Mouse (Mus musculus) hindbrain, postnatal 0 days (tissue): ENCODE data around the gene Adra2c. TPM values are rescaled to one million over a fixed set of nuclear protein-coding genes. Genes with fewer than 3 reads are reported as not detected.
A peak's percentile ranks its signal among the peaks of the same experiment; 100 is the strongest.

ENCODE experiments used
- ATAC-seq: fragments of 200-750 bp; cut with Nextera tagmentation; 2 replicates; pipeline ENCODE4 v1.8.0; 2017; ENCODE audit warnings: mild to moderate bottlenecking, moderate TSS enrichment, moderate library complexity
- DNase-seq: peaks from one replicate; pipeline ENCODE4 v3.0.0-alpha.2; 2015; ENCODE audit warnings: low spot score
- H3K27ac ChIP-seq: fragments of 300-500 bp; sonication (generic); 2 replicates; pipeline ENCODE4 v1.5.1; 2014; ENCODE audit warnings: mild to moderate bottlenecking
- H3K27me3 ChIP-seq: fragments of 300-500 bp; sonication (generic); 2 replicates; pipeline ENCODE4 v1.6.1; 2014; ENCODE audit warnings: low read length, mixed read lengths; ENCODE audit not compliant: insufficient read depth
- H3K36me3 ChIP-seq: fragments of 300-500 bp; sonication (generic); 2 replicates; pipeline ENCODE4 v1.6.1; 2014; ENCODE audit warnings: low read length, mixed read lengths; ENCODE audit not compliant: insufficient read depth
- H3K4me1 ChIP-seq: fragments of 300-500 bp; sonication (generic); 2 replicates; pipeline ENCODE4 v1.6.1; 2014; ENCODE audit warnings: antibody characterized with exemption, low read length, mixed read lengths; ENCODE audit not compliant: insufficient read depth
- H3K4me2 ChIP-seq: fragments of 300-500 bp; sonication (generic); 2 replicates; pipeline ENCODE4 v1.6.1; 2014; ENCODE audit warnings: low read depth, mild to moderate bottlenecking, low read length, moderate library complexity, mixed read lengths
- H3K4me3 ChIP-seq: fragments of 300-500 bp; sonication (generic); 2 replicates; pipeline ENCODE4 v1.5.1; 2014; ENCODE audit warnings: low read length
- H3K9ac ChIP-seq: fragments of 300-500 bp; sonication (generic); replicated peaks from 2 replicates; pipeline ENCODE4 v1.6.1; 2014; ENCODE audit warnings: mild to moderate bottlenecking, low read length, moderate library complexity, mixed read lengths
- H3K9me3 ChIP-seq: fragments of 300-500 bp; sonication (generic); 2 replicates; pipeline ENCODE4 v1.6.1; 2016; ENCODE audit warnings: low read length, mixed read lengths
- CTCF ChIP-seq: IDR thresholded peaks from 2 replicates; pipeline ENCODE4 v1.5.1; 2016; ENCODE audit warnings: antibody characterized with exemption, control low read depth, low read depth
- WGBS: fragments of 180-500 bp; shearing (Covaris S2); extraction: QIAGEN DNeasy Blood & Tissue Kit; methylation state at CpG from one replicate; pipeline ENCODE4 v1.1.7; 2014; 5-methylcytosine and 5-hydroxymethylcytosine counted together
- polyA plus RNA-seq: library from polyadenylated mRNA; unstranded; fragments of >200 nt; fragmentation: Nextera tagmentation; extraction: Ambion mirVana; gene quantifications from 2 replicates; pipeline ENCODE4 v1.2.1, GENCODE M21; 2015
- total RNA-seq: library from RNA; depleted of rRNA; stranded (reverse); fragments of >200 nt; gene quantifications from 2 replicates; pipeline ENCODE4 v1.2.3, GENCODE M21; 2014

Adra2c gene
- total and polyA plus RNA-seq, 2 experiments from 2014 or later: 1.8 to 33.1 TPM

GRCm38 (mm10) chr5:35306692-35307091 is 28.6 kb downstream of the Adra2c start:
- no peaks in the 10 kb centered on the region for H3K27me3 ChIP-seq
- no peak for ATAC-seq
- no peaks in the 10 kb centered on the region for H3K9me3 ChIP-seq
- no peak overlapping the region for H3K4me2 ChIP-seq
- H3K4me1 ChIP-seq: peaks cover 5% of the 10 kb centered on the region
- no peak for DNase-seq
- no peak for TF ChIP-seq CTCF
- no peak overlapping the region for H3K9ac ChIP-seq
- H3K36me3 ChIP-seq: no peaks in the 10 kb centered on the region
- H3K27ac ChIP-seq: no peak overlapping the region
- H3K4me3 ChIP-seq: no peak overlapping the region
- 94% methylated on average over 1 of the region's 1 CpGs for WGBS

GRCm38 (mm10) chr5:35309853-35310252 is 31.7 kb downstream of the Adra2c start:
- Histone ChIP-seq H3K27ac (no peak overlapping the region), H3K9me3 (no peaks in the 10 kb centered on the region), H3K27me3 (no peaks in the 10 kb centered on the region), H3K4me2 (no peak overlapping the region), H3K9ac (no peak overlapping the region), H3K4me3 (no peak overlapping the region), H3K4me1 (peaks cover 15% of the 10 kb centered on the region; the same call in 1 of the 2 replicates), H3K36me3 (no peaks in the 10 kb centered on the region)
- WGBS: 44% methylated on average over 7 of the region's 7 CpGs
- DNase-seq (no peak), ATAC-seq (no peak)
- TF ChIP-seq CTCF: no peak

GRCm38 (mm10) chr5:35311738-35312250 is 33.7 kb downstream of the Adra2c start:
- Histone ChIP-seq H3K4me1 (peaks cover 10% of the 10 kb centered on the region; the same call in 1 of the 2 replicates), H3K4me3 (no peak overlapping the region), H3K9ac (no peak overlapping the region), H3K9me3 (no peaks in the 10 kb centered on the region), H3K36me3 (no peaks in the 10 kb centered on the region), H3K4me2 (no peak overlapping the region), H3K27me3 (no peaks in the 10 kb centered on the region), H3K27ac (no peak overlapping the region)
- 64% methylated on average over 5 of the region's 5 CpGs for WGBS
- no peak for ATAC-seq
- DNase-seq: no peak
- no peak for TF ChIP-seq CTCF

DNA sequence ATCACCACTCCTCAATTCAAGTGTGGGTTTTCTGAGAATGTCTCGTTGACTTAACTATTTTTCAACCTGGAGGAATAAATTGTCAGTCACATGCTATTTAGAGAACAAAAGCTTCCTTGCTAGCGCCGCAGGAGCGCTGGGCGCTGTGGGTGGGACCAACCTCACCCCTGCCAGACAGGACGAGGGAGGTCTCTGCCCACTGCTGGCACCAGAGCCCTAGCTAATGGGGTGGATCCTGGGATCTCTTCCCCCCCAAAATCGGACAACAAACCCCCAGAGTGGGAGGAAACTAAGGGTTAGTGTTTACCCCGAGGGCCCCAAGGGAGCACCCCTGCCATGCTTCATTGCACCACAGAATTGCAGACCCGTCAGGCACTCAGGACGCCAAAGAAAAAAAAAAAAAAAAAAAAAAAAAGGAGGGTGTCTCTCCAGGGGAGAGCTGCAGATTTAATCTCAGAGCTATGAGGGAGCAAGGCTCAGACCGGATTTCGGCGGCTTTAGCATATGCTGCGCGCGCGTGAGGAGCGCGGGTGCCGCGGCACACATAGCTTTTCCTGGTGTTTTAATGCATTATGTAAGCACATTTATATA is 35.2 kb downstream of the Adra2c start:
- H3K4me1 ChIP-seq: peaks cover 10% of the 10 kb centered on the region; the same call in 1 of the 2 replicates
- H3K4me3 ChIP-seq: peak overlapping the region; percentile 15
- no peaks in the 10 kb centered on the region for H3K27me3 ChIP-seq
- peak overlapping the region; percentile 42 for H3K4me2 ChIP-seq
- ATAC-seq (peak; percentile 68), DNase-seq (peak; percentile 66)
- WGBS: under 1% methylated on average over 21 of the region's 21 CpGs
- no peaks in the 10 kb centered on the region for H3K9me3 ChIP-seq
- no peak for TF ChIP-seq CTCF
- no peak overlapping the region for H3K27ac ChIP-seq
- H3K36me3 ChIP-seq: no peaks in the 10 kb centered on the region
- peak overlapping the region; percentile 25; the same call in 1 of the 2 replicates for H3K9ac ChIP-seq

GRCm38 (mm10) chr5:35313826-35314586 is 35.9 kb downstream of the Adra2c start:
- no peaks in the 10 kb centered on the region for H3K9me3 ChIP-seq
- peaks cover 10% of the 10 kb centered on the region; the same call in 1 of the 2 replicates for H3K4me1 ChIP-seq
- TF ChIP-seq CTCF: no peak
- no peaks in the 10 kb centered on the region for H3K36me3 ChIP-seq
- ATAC-seq (peak; percentile 62), DNase-seq (no peak)
- peak overlapping the region; percentile 42 for H3K4me2 ChIP-seq
- peak overlapping the region; percentile 15 for H3K4me3 ChIP-seq
- H3K9ac ChIP-seq: no peak overlapping the region
- WGBS: 10% methylated on average over 18 of the region's 18 CpGs
- peak overlapping the region; percentile 54; the same call in 1 of the 2 replicates for H3K27ac ChIP-seq
- H3K27me3 ChIP-seq: no peaks in the 10 kb centered on the region

GRCm38 (mm10) chr5:35314629-35315028 is 36.5 kb downstream of the Adra2c start:
- Histone ChIP-seq H3K4me3 (no peak overlapping the region), H3K9me3 (no peaks in the 10 kb centered on the region), H3K4me1 (peaks cover 10% of the 10 kb centered on the region; the same call in 1 of the 2 replicates), H3K27me3 (no peaks in the 10 kb centered on the region), H3K36me3 (no peaks in the 10 kb centered on the region), H3K9ac (no peak overlapping the region), H3K4me2 (no peak overlapping the region), H3K27ac (0 out of 2 replicates have a peak overlapping the region, but pooled peaks have one; percentile 54)
- ATAC-seq (no peak), DNase-seq (no peak)
- TF ChIP-seq CTCF: no peak
- WGBS: 61% methylated on average over 3 of the region's 3 CpGs
